Mouse (Mus musculus): ENCODE data around the gene Zeb2. TPM values are rescaled to one million over a fixed set of nuclear protein-coding genes. Genes with fewer than 3 reads are reported as not detected.

The Zeb2 gene
- polyA plus RNA-seq, 1 experiment, result 10.8 TPM

DNA sequence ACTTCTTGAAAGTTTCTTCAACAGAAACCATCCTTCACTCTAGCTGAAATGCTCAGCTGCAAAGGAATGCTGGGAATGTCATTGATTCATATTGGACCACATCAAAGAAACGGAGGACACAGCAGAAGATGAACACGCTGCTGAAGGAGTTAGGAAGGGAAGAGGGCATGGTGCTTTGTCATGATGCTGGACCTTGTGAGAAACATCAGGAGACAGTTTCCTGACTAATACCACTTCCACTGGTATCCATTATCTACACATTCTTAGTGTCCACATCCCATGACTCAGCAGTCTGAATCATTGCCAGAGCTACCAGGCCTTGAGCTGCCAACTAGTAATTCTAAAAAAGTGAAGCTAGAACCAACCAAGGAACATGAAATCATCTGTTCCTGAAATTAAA lies 148.0 kb downstream of the Zeb2 start:
- no peak for TF ChIP-seq SRF (IDR thresholded peaks at IDR 0.05; ENCODE audit: control insufficient read depth, insufficient read length, low read depth)
- TF ChIP-seq POLR2A (IDR thresholded peaks at IDR 0.05; ENCODE audit: insufficient read length, low read depth), result no peak
- TF ChIP-seq USF1 (IDR thresholded peaks at IDR 0.05; ENCODE audit: low read depth), result no peak
- no peak for TF ChIP-seq E2F4 (IDR thresholded peaks at IDR 0.05; ENCODE audit: insufficient read depth)
- no peak for TF ChIP-seq CEBPB (IDR thresholded peaks at IDR 0.05; ENCODE audit: insufficient read depth, poor library complexity, severe bottlenecking)
- no peak for TF ChIP-seq REST (IDR thresholded peaks at IDR 0.05; ENCODE audit: insufficient read depth, insufficient read length)
- TF ChIP-seq TCF3 (IDR thresholded peaks at IDR 0.05; ENCODE audit: insufficient read length, low read depth), result no peak
- no peak for TF ChIP-seq MYOG (IDR thresholded peaks at IDR 0.05; ENCODE audit: control insufficient read depth in 1 of 3, insufficient read depth in 1 of 3, insufficient read length in 2 of 3, low read depth in 2 of 3)
- no peak for TF ChIP-seq MAX (IDR thresholded peaks at IDR 0.05; ENCODE audit: low read depth)
- H3ac ChIP-seq (ENCODE audit: control insufficient read depth, insufficient read length), result no peak overlapping the region
- H3K36me3 ChIP-seq (ENCODE audit: control insufficient read depth, insufficient read depth), result no peaks in the 10 kb centered on the region
- H3K27me3 ChIP-seq (ENCODE audit: control insufficient read depth, insufficient read depth, insufficient read length), result no peaks in the 10 kb centered on the region
- H3K4me2 ChIP-seq (ENCODE audit: low read depth), result peak overlapping the region; percentile 19
- no peaks in the 10 kb centered on the region for H3K79me2 ChIP-seq (ENCODE audit: control insufficient read depth, insufficient read depth)
- H3K4me3 ChIP-seq, result no peak overlapping the region

DNA sequence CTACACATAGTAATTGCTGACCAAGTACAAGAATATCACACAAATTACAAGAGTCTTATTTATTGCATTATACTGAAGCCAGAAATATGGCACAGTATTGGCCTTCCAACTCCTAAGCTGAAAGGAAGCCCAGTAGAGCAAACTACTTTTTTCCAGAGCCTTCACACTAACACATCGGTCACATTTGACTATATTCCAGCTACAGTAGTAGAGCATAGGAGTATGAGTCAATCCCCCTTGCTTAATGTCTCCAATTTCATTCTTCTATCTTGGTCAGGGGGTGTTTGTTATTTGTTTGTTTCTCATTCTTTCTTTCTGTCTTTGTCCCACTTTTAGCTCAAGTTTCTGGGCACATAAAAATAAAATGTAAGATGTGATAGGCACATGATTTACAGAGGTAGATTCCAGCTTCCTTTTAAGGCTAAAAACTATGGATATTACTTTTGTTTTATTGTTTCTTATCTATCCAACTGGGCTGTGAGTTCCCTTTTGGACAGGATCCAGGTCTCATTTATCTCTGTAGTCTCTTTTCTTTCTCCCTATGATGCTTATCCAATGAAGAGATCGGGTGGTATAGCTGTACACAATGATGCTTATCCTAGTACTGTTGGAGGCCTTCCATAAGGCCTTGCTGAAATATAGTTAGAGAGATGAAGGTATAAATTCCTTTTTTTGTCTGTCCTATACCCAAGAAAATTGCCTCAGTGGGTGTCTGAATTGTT lies 151.2 kb downstream of the Zeb2 start:
- no peak overlapping the region for H3K4me3 ChIP-seq
- H3ac ChIP-seq (ENCODE audit: control insufficient read depth, insufficient read length), result no peak overlapping the region
- no peaks in the 10 kb centered on the region for H3K36me3 ChIP-seq (ENCODE audit: control insufficient read depth, insufficient read depth)
- TF ChIP-seq POLR2A (IDR thresholded peaks at IDR 0.05; ENCODE audit: insufficient read length, low read depth), result no peak
- no peaks in the 10 kb centered on the region for H3K27me3 ChIP-seq (ENCODE audit: control insufficient read depth, insufficient read depth, insufficient read length)
- no peaks in the 10 kb centered on the region for H3K79me2 ChIP-seq (ENCODE audit: control insufficient read depth, insufficient read depth)
- H3K4me2 ChIP-seq (ENCODE audit: low read depth), result no peak overlapping the region

DNA sequence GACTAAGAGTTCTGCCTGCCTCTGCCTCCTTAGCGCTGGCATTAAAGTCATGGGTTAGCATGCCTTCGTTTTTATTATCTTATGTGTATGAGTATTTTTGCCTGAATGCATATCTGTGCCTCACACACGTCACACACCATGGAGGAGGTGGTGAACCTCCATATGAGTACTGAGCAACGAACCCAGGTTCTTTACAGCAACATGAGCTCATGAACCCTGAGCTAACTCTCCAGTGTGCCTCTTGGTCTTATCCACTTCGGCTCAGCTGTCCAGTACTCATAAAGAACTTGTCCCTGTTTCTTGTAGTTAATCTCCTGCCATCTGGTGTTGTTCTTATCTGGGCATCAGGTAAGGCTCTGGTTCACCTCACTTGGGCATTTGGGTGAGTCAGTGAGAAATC lies 154.6 kb downstream of the Zeb2 start:
- TF ChIP-seq E2F4 (IDR thresholded peaks at IDR 0.05; ENCODE audit: insufficient read depth) (no peak), POLR2A (IDR thresholded peaks at IDR 0.05; ENCODE audit: insufficient read length, low read depth) (no peak), MYOG (IDR thresholded peaks at IDR 0.05; ENCODE audit: control insufficient read depth in 1 of 3, insufficient read depth in 1 of 3, insufficient read length in 2 of 3, low read depth in 2 of 3) (no peak), MYOD1 (IDR thresholded peaks at IDR 0.05; ENCODE audit: control insufficient read depth in 1 of 3, insufficient read length in 2 of 3, low read depth in 2 of 3) (no peak), TCF12 (IDR thresholded peaks at IDR 0.05; ENCODE audit: insufficient read depth, poor library complexity, severe bottlenecking) (no peak)
- H3K27me3 ChIP-seq (ENCODE audit: control insufficient read depth, insufficient read depth, insufficient read length), result no peaks in the 10 kb centered on the region
- no peak overlapping the region for H3K4me2 ChIP-seq (ENCODE audit: low read depth)
- no peaks in the 10 kb centered on the region for H3K36me3 ChIP-seq (ENCODE audit: control insufficient read depth, insufficient read depth)
- no peak overlapping the region for H3K4me3 ChIP-seq
- H3K79me2 ChIP-seq (ENCODE audit: control insufficient read depth, insufficient read depth), result no peaks in the 10 kb centered on the region
- H3ac ChIP-seq (ENCODE audit: control insufficient read depth, insufficient read length), result no peak overlapping the region

DNA sequence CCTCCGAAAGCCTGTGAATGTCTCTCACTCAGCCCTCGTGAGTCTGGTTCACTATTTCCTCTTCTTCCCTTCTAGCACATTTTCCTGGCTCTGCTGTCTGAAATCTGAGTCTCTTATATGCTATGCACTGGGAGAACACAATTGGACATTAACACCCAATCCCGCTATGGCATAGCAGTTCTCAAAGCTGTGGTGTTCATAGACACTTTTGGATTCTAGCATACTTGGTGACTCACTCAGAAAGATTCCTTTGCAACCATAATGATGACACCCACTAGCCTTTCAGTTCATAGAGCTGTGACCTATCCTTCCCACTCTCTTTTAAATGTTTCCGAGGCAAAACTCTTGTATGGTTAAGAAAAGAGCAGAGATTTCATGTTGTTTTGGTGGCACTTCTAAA lies 156.0 kb downstream of the Zeb2 start:
- H3K79me2 ChIP-seq (ENCODE audit: control insufficient read depth, insufficient read depth), result no peaks in the 10 kb centered on the region
- H3ac ChIP-seq (ENCODE audit: control insufficient read depth, insufficient read length), result no peak overlapping the region
- TF ChIP-seq POLR2AphosphoS2 (IDR thresholded peaks at IDR 0.05; ENCODE audit: insufficient read length, low read depth) (no peak), CEBPB (IDR thresholded peaks at IDR 0.05; ENCODE audit: insufficient read depth, poor library complexity, severe bottlenecking) (peak; percentile 59)

DNA sequence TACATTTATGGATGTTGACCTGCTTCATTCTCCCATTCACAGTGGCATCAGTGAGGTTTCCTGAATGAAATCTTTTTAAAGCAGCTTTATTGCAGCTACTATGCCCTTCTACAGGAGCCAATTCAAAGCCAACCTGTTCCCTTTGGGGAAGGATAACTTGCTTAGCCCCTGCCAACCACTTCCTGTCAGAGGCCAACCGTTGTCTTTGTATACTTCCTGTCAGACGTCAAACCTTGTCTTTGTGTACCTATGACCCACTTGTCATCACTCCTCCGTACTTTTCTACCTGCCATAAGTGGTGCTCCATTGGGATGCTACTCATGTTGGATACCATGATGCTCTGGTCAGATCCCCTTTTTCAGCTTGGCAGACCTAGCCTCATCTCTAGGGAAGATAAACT lies 156.6 kb downstream of the Zeb2 start:
- Histone ChIP-seq H3ac (ENCODE audit: control insufficient read depth, insufficient read length) (no peak overlapping the region), H3K4me2 (ENCODE audit: low read depth) (peak overlapping the region; percentile 71), H3K27me3 (ENCODE audit: control insufficient read depth, insufficient read depth, insufficient read length) (no peaks in the 10 kb centered on the region), H3K79me2 (ENCODE audit: control insufficient read depth, insufficient read depth) (no peaks in the 10 kb centered on the region), H3K36me3 (ENCODE audit: control insufficient read depth, insufficient read depth) (no peaks in the 10 kb centered on the region), H3K4me3 (no peak overlapping the region)
- TF ChIP-seq E2F4 (IDR thresholded peaks at IDR 0.05; ENCODE audit: insufficient read depth), result no peak
- TF ChIP-seq USF1 (IDR thresholded peaks at IDR 0.05; ENCODE audit: low read depth), result no peak
- TF ChIP-seq SRF (IDR thresholded peaks at IDR 0.05; ENCODE audit: control insufficient read depth, insufficient read length, low read depth), result no peak
- no peak for TF ChIP-seq MYOD1 (IDR thresholded peaks at IDR 0.05; ENCODE audit: control insufficient read depth in 1 of 3, insufficient read length in 2 of 3, low read depth in 2 of 3)
- TF ChIP-seq MAX (IDR thresholded peaks at IDR 0.05; ENCODE audit: low read depth), result no peak
- TF ChIP-seq REST (IDR thresholded peaks at IDR 0.05; ENCODE audit: insufficient read depth, insufficient read length), result no peak
- TF ChIP-seq CEBPB (IDR thresholded peaks at IDR 0.05; ENCODE audit: insufficient read depth, poor library complexity, severe bottlenecking), result no peak
- TF ChIP-seq TCF12 (IDR thresholded peaks at IDR 0.05; ENCODE audit: insufficient read depth, poor library complexity, severe bottlenecking), result no peak
- TF ChIP-seq MYOG (IDR thresholded peaks at IDR 0.05; ENCODE audit: control insufficient read depth in 1 of 3, insufficient read depth in 1 of 3, insufficient read length in 2 of 3, low read depth in 2 of 3), result no peak
- TF ChIP-seq POLR2A (IDR thresholded peaks at IDR 0.05; ENCODE audit: insufficient read length, low read depth), result no peak

More for the DNA sequence above, 156.0 kb downstream of the Zeb2 start:
- Histone ChIP-seq H3K4me2 (ENCODE audit: low read depth) (peak overlapping the region; percentile 71), H3K4me3 (no peak overlapping the region), H3K27me3 (ENCODE audit: control insufficient read depth, insufficient read depth, insufficient read length) (no peaks in the 10 kb centered on the region), H3K36me3 (ENCODE audit: control insufficient read depth, insufficient read depth) (no peaks in the 10 kb centered on the region)
